Mouse (Mus musculus): ENCODE measurements around the gene Ccser1.

Gene Ccser1

GRCm38 (mm10) chr6:62055276-62055675 lies 875.2 kb downstream of the Ccser1 start:
- TF ChIP-seq GATA4 (IDR thresholded peaks at IDR 0.05; ENCODE audit: insufficient replicate concordance, low read length): no peak

GRCm38 (mm10) chr6:62066363-62067023 lies 886.4 kb downstream of the Ccser1 start:
- TF ChIP-seq GATA4 (IDR thresholded peaks at IDR 0.05; ENCODE audit: insufficient replicate concordance, low read length): no peak

DNA sequence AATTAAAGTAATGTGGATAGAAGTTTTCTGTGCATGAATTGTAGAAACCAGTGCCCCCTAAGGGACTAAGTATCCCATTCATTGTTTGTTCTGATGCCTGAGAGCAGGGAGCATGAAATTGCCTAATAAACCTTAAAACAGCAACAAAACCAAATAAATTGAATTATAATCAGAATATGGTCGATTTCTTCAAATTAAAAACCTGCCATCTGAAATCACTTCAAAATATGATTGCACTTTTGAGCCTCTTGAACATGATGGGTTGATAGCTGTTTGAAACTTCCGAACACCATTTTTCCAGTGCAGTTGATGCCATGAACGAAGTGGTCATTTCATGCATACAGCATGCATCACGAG lies 886.9 kb downstream of the Ccser1 start:
- TF ChIP-seq GATA4 (IDR thresholded peaks at IDR 0.05; ENCODE audit: insufficient replicate concordance, low read length): no peak

DNA sequence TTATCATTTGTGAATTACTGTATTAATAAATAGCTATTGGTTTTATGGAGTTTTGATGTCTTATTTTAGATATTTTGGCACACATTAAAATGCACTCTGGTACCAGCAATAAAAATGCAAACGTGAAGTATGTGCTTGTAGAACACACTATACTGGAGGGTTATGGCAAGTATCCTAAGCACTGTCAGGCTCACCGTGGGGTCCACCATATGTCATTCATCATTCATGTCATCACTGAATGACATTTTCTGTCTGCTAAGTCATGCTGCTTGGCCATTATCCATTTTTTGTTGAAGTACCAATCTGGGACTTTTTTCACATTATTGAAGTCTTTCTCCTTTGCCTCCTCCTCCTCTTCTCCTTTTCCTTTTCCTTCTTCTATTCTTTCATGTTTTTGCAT lies 925.3 kb downstream of the Ccser1 start:
- no peak for TF ChIP-seq GATA4 (IDR thresholded peaks at IDR 0.05; ENCODE audit: insufficient replicate concordance, low read length)

- TF ChIP-seq GATA4 (IDR thresholded peaks at IDR 0.05; ENCODE audit: insufficient replicate concordance, low read length): no peak
Observed at GRCm38 (mm10) chr6:62132531-62132930, 952.4 kb downstream of the Ccser1 start.

GRCm38 (mm10) chr6:62160320-62160719 lies 980.2 kb downstream of the Ccser1 start:
- no peak for TF ChIP-seq GATA4 (IDR thresholded peaks at IDR 0.05; ENCODE audit: insufficient replicate concordance, low read length)

DNA sequence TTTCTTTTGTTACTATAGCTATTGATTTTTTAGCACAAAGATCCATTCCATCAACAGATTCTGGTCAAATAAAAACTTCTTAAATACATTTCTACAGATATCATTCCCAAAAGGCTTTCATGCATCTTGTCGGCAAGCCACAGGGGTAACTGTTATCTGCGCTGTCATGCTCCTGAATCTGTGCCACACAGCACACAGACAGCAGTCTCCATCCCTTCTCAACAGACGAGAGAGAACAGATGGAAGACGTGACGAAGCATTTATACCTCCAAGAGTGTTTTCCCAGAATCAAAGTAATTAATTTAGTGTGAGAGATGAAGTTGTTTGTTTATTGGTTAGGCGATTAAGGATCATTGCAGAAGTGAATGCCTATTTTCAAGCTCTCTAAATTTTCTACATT lies 982.5 kb downstream of the Ccser1 start:
- TF ChIP-seq GATA4 (IDR thresholded peaks at IDR 0.05; ENCODE audit: insufficient replicate concordance, low read length): no peak

- no peak for TF ChIP-seq GATA4 (IDR thresholded peaks at IDR 0.05; ENCODE audit: insufficient replicate concordance, low read length)
Observed at GRCm38 (mm10) chr6:62163826-62164225, 983.7 kb downstream of the Ccser1 start.

DNA sequence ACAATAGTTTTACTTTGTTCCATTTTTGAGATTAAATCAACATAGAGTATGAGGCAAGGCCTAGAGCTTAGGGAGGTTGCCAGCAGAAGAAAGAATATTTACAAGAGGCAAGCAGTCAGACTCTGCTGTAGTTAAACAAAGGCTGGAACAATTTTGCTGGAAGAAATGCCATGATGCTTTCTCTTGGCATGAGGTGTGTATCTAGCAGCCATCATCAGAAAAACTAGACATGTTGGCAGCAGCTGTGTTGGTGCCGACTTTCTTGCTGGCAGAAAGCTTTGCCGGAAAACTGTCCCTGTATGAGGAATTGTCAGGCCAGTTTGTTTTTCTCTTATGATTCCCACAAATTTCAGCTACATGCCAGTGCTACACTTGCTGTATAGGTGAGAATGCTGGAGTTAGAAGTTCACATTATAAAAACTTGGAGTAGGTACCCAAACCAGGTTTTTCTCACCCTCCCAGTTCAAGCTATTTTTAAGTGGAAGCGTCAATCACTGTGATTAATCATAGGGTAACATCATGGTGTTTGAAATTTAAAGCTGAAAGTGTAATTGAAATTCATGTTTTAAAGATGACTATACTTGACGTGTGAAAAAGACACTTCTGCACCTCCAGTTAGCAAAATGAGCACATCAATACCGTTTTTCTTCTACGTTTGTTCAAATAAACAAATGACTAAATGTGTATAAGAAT lies 1016.5 kb downstream of the Ccser1 start:
- TF ChIP-seq GATA4 (IDR thresholded peaks at IDR 0.05; ENCODE audit: insufficient replicate concordance, low read length): no peak

DNA sequence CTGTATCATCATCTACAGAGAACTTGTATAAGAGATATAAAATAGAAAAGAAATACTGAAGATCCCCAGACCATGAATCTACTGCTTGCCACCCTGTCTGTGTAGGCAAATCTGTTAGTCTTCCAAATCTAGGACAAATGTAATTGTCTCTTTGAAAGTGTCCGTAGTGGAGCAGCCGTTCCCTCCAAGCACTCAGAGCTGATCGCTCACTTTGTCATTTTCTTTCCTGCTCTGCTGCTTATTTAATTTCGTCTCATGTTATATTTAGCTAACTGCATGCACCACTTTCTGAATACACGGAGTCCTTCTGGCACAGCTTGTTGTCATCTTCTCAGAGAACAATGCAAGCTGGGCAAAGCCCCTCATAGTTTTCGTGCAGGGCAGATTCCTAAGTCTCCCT lies 1018.6 kb downstream of the Ccser1 start:
- no peak for TF ChIP-seq GATA4 (IDR thresholded peaks at IDR 0.05; ENCODE audit: insufficient replicate concordance, low read length)

DNA sequence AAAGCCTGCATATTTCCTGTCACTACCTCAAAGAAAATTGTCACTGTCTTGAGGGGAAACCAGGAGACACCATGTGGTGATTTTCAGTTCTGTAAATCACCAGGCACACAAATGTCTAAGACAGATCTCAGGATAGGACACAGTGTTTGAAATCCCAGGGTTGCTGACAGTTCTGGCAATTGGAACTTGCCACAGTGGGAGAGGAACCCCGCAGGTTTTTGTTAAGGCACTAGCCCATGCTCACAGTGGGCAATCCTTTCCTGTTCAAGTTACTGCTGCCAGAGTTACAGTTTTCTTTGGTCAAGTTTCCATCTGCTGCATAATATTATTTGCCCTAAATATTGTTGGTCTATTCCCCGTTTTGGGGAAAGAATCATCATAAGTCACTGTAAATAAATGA lies 1024.9 kb downstream of the Ccser1 start:
- no peak for TF ChIP-seq GATA4 (IDR thresholded peaks at IDR 0.05; ENCODE audit: insufficient replicate concordance, low read length)

GRCm38 (mm10) chr6:62221856-62222255 lies 1041.7 kb downstream of the Ccser1 start:
- TF ChIP-seq GATA4 (IDR thresholded peaks at IDR 0.05; ENCODE audit: insufficient replicate concordance, low read length): no peak

GRCm38 (mm10) chr6:62263899-62264298 lies 1083.8 kb downstream of the Ccser1 start:
- no peak for TF ChIP-seq GATA4 (IDR thresholded peaks at IDR 0.05; ENCODE audit: insufficient replicate concordance, low read length)

DNA sequence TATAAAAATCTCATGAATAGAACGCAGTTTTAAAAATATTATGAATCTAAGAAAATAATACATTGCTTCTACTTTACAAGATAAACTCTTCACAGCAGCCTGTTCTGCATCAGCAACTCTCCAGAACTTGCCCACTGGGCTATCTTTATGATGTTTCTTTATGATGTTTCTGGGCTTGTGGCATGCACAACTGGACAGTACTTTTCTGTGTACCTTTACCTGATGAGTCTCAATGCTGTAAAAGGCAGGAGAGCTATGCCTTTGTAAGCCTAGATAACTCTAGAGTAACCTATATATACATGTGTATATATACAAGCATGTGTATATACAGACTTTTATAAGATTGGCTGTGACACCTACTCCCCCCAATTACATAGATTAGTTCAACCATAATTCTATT lies 1084.4 kb downstream of the Ccser1 start:
- TF ChIP-seq GATA4 (IDR thresholded peaks at IDR 0.05; ENCODE audit: insufficient replicate concordance, low read length): no peak

DNA sequence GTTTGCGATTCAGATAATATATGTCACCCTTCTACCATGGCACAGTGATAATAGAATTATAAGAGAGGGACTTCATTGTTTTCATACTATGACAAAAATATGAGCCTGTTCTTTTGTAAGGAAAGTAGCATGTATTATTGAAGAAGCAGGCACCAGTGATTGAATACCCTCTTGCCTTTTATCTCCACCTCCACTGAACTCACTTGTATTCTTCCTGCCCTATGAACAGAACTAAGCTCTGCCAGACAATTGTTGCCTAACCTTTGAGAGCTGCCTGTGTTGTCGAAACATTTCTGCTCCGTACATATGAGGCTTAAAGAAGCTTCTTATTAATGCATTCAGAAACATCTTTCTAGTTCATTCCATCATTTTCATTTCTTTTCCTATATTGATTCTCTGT lies 1101.1 kb downstream of the Ccser1 start:
- TF ChIP-seq GATA4 (IDR thresholded peaks at IDR 0.05; ENCODE audit: insufficient replicate concordance, low read length): no peak

DNA sequence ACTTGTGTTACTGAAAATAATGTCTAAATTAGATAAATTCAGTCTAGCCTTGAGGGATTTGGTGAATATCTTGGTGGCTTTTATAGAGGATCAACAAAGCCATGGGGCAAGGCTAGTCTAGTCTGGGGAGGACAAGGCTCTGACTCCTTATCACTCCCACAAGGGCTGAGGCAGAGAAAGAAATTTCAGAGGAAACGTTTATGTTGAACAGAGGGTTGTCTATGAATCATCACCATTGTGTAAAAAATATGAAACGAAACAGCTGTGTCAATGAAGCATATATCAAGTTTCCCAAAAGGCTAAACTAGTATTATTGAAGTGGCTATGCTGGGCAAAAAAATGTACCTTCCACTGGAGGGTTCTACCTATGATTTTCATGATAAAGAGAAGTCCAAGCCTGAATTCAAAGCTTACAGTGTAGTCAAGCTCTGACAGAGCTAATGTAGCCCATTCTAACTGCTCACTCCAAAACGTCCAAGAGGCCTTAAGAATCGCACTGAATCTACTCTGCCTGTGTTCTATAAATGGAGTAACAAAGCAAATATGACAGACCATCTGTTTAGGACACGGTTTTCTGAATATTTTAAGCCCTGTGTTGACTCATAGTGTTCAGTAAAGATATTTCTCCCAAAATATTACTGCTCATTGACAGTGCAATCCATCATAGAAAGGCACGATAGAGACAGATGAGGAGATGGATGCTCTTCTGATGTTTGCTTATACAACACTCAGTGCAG lies 1121.6 kb downstream of the Ccser1 start:
- TF ChIP-seq GATA4 (IDR thresholded peaks at IDR 0.05; ENCODE audit: insufficient replicate concordance, low read length): no peak
